ENCODE assay signal across 7 mouse cellular contexts in the genomic region with DNA sequence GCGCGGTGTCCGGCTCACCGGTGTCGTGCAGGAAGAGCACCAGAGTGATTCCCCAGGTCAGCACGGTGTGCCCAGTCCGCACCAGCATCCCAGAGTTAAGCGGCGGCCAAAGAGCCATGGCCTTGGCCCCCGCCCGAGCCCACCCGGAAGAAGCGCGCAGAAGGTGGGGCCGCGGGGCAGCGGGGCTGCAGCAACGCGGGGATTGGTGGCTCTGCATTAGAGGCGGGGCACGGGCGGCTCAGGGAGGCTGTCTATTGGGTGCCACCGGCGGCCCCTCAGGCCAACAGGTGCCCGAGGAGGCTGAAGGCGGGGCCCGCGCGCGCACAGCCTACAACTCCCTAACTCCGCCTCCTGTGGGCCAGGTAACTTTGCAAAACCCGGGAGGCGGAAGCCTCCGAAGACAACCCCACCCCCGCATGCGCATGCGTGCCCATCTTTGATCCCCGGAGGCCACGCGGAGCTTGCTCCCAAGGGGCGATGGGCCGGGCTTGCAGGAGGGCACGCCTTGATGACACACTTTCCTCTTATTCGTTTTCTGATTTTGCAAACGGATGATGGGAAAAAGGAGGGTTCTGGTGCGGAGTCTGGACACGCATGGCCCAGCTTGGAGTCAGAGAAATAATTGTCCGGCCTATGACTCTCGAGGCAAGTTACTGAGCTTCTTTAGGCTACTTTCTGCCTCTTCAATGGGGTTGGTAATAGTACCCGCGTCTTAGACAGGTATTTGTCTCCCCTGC. TPM values are rescaled to one million over a fixed set of nuclear protein-coding genes. Genes with fewer than 3 reads are reported as not detected.
DNase-seq lines count a peak whose midpoint lies in the region; ATAC-seq lines count a peak whose summit lies in the region.

A gene (minus strand): TSS at position 178 of the 737 bp plus-strand sequence.

- peak within 1 kb of the TSS; percentile 72 for H3K4me2 ChIP-seq in embryonic facial prominence, embryonic 12.5 days (replicated peaks)
- peak within 1 kb of the TSS; percentile 62 for H3K4me2 ChIP-seq in limb, embryonic 11.5 days (ENCODE audit: low read depth, severe bottlenecking)
- H3K4me2 ChIP-seq in midbrain, embryonic 14.5 days (ENCODE audit: low read length): peak within 1 kb of the TSS; percentile 84

- H3K9ac ChIP-seq in embryonic facial prominence, embryonic 12.5 days: peak within 1 kb of the TSS; percentile 61
- peak within 1 kb of the TSS; percentile 61 for H3K9ac ChIP-seq in limb, embryonic 11.5 days (ENCODE audit: low read length)
- H3K9ac ChIP-seq in midbrain, embryonic 14.5 days (replicated peaks; ENCODE audit: low read length): peak within 1 kb of the TSS; percentile 49

- peaks cover 18% of the 10 kb centered on the region; the same call in 1 of the 2 replicates for H3K4me1 ChIP-seq in embryonic facial prominence, embryonic 12.5 days
- H3K4me1 ChIP-seq in limb, embryonic 11.5 days (ENCODE audit: control insufficient read depth, insufficient read depth, low read length): 0 out of 2 replicates have a peak, but pooled peaks cover 3% of the 10 kb centered on the region
- H3K4me1 ChIP-seq in midbrain, embryonic 14.5 days (ENCODE audit: control insufficient read depth, insufficient read depth, low read length): peaks cover 10% of the 10 kb centered on the region

- WGBS in embryonic facial prominence, embryonic 12.5 days: under 1% methylated on average over 51 of the region's 51 CpGs
- WGBS in limb, embryonic 11.5 days: under 1% methylated on average over 51 of the region's 51 CpGs
- WGBS in midbrain, embryonic 14.5 days: under 1% methylated on average over 51 of the region's 51 CpGs

- peak; percentile 99 for DNase-seq in adrenal gland, postnatal 25 days
- DNase-seq in heart, adult 11 months: peak; percentile 100
- DNase-seq in kidney, adult 18-20 months: peak; percentile 95
- DNase-seq in limb, embryonic 11.5 days (ENCODE audit: low spot score): peak; percentile 95
- peak; percentile 92 for DNase-seq in midbrain, embryonic 14.5 days
- peak; percentile 96 to 99 for DNase-seq in spleen, adult 18-20 months

- peak within 1 kb of the TSS; percentile 59 for H3K4me3 ChIP-seq in embryonic facial prominence, embryonic 12.5 days
- peak within 1 kb of the TSS; percentile 52 for H3K4me3 ChIP-seq in limb, embryonic 11.5 days (ENCODE audit: low read depth, low read length)
- H3K4me3 ChIP-seq in midbrain, embryonic 14.5 days (replicated peaks; ENCODE audit: low read depth, low read length): peak within 1 kb of the TSS; percentile 56

- no peaks in the 10 kb centered on the region for H3K9me3 ChIP-seq in embryonic facial prominence, embryonic 12.5 days
- H3K9me3 ChIP-seq in limb, embryonic 11.5 days (ENCODE audit: control insufficient read depth, low read length): no peaks in the 10 kb centered on the region
- no peaks in the 10 kb centered on the region for H3K9me3 ChIP-seq in midbrain, embryonic 14.5 days (ENCODE audit: control insufficient read depth, low read length)

- H3K36me3 ChIP-seq in embryonic facial prominence, embryonic 12.5 days: peaks cover 36% of the 10 kb centered on the region
- peaks cover 6% of the 10 kb centered on the region; the same call in 1 of the 2 replicates for H3K36me3 ChIP-seq in limb, embryonic 11.5 days (ENCODE audit: control insufficient read depth, insufficient read depth, low read length)
- H3K36me3 ChIP-seq in midbrain, embryonic 14.5 days (ENCODE audit: control insufficient read depth, insufficient read depth, low read length): peaks cover 22% of the 10 kb centered on the region

- ATAC-seq in embryonic facial prominence, embryonic 12.5 days (ENCODE audit: insufficient number of reproducible peaks, insufficient read depth, low FRiP score, low TSS enrichment): peak; percentile 91
- peak; percentile 91 for ATAC-seq in limb, embryonic 11.5 days (ENCODE audit: insufficient number of reproducible peaks, low FRiP score, low TSS enrichment, low read depth)
- peak; percentile 95 for ATAC-seq in midbrain, embryonic 14.5 days (ENCODE audit: low FRiP score, low TSS enrichment)

- no peaks in the 10 kb centered on the region for H3K27me3 ChIP-seq in embryonic facial prominence, embryonic 12.5 days
- H3K27me3 ChIP-seq in limb, embryonic 11.5 days (ENCODE audit: control insufficient read depth, insufficient read depth, low read length): no peaks in the 10 kb centered on the region
- no peaks in the 10 kb centered on the region for H3K27me3 ChIP-seq in midbrain, embryonic 14.5 days (ENCODE audit: control insufficient read depth, insufficient read depth, low read length)

- peak within 1 kb of the TSS; percentile 57 for H3K27ac ChIP-seq in embryonic facial prominence, embryonic 12.5 days
- no peak within 1 kb of the TSS for H3K27ac ChIP-seq in limb, embryonic 11.5 days (replicated peaks; ENCODE audit: low read depth, low read length)
- H3K27ac ChIP-seq in midbrain, embryonic 14.5 days (replicated peaks; ENCODE audit: low read depth, low read length): 0 out of 2 replicates have a peak within 1 kb of the TSS, but pooled peaks have one; percentile 32

RNA-seq across cellular contexts. Expression of the gene that starts here (rescaled TPM):
- total RNA-seq in adrenal gland, postnatal 25 days (2021): 26.0 and 27.4 TPM in 2 replicates
- polyA plus RNA-seq in embryonic facial prominence, embryonic 12.5 days (2016; fragmentation: Nextera tagmentation; extraction: Ambion mirVana): 26.8 and 27.7 TPM in 2 replicates
- polyA plus RNA-seq in limb, embryonic 11.5 days (2014; fragmentation: Nextera tagmentation; extraction: Ambion mirVana): 32.1 and 34.1 TPM in 2 replicates
- 17.6 and 18.7 TPM in 2 replicates for polyA plus RNA-seq in midbrain, embryonic 14.5 days (2014; fragmentation: Nextera tagmentation; extraction: Ambion mirVana)
